Mouse (Mus musculus) liver, embryonic 11.5 days (tissue): ENCODE data around the gene Tesc. TPM values are rescaled to one million over a fixed set of nuclear protein-coding genes. Genes with fewer than 3 reads are reported as not detected.
A peak's percentile ranks its signal among the peaks of the same experiment; 100 is the strongest.

Experiments used
- ATAC-seq: fragments of 200-750 bp; cut with Nextera tagmentation; replicated peaks from 2 replicates; pipeline ENCODE4 v1.8.0; 2017; ENCODE audit warnings: moderate number of reproducible peaks, mild to moderate bottlenecking, moderate TSS enrichment, moderate library complexity; ENCODE audit not compliant: low FRiP score
- DNase-seq: peaks from one replicate; pipeline ENCODE4 v3.0.0-alpha.2; 2017; ENCODE audit warnings: low spot score
- H3K27ac ChIP-seq: fragments of 300-500 bp; sonication (generic); 2 replicates; pipeline ENCODE4 v1.5.1; 2014; ENCODE audit warnings: mild to moderate bottlenecking, low read depth, low read length, control low read depth
- H3K27me3 ChIP-seq: fragments of 300-500 bp; sonication (generic); replicated peaks from 2 replicates; pipeline ENCODE4 v1.6.1; 2014; ENCODE audit warnings: low read length, mixed read lengths; ENCODE audit not compliant: control insufficient read depth, insufficient read depth
- H3K36me3 ChIP-seq: fragments of 300-500 bp; sonication (generic); 2 replicates; pipeline ENCODE4 v1.6.1; 2014; ENCODE audit warnings: mild to moderate bottlenecking, low read length, moderate library complexity, mixed read lengths; ENCODE audit not compliant: control insufficient read depth, insufficient read depth
- H3K4me1 ChIP-seq: fragments of 300-500 bp; sonication (generic); replicated peaks from 2 replicates; pipeline ENCODE4 v1.6.1; 2014; ENCODE audit warnings: low read length, mixed read lengths; ENCODE audit not compliant: control insufficient read depth, insufficient read depth
- H3K4me2 ChIP-seq: fragments of 300-500 bp; sonication (generic); 2 replicates; pipeline ENCODE4 v1.6.1; 2014; ENCODE audit warnings: mild to moderate bottlenecking, control low read depth, moderate library complexity
- H3K4me3 ChIP-seq: fragments of 300-500 bp; sonication (generic); 2 replicates; pipeline ENCODE4 v1.5.1; 2014; ENCODE audit warnings: low read depth, low read length, control low read depth
- H3K9ac ChIP-seq: fragments of 300-500 bp; sonication (generic); 2 replicates; pipeline ENCODE4 v1.6.1; 2014; ENCODE audit warnings: low read depth, low read length, control low read depth
- H3K9me3 ChIP-seq: fragments of 300-500 bp; sonication (generic); 2 replicates; pipeline ENCODE4 v1.6.1; 2016; ENCODE audit warnings: low read length, inconsistent platforms, mixed read lengths; ENCODE audit not compliant: control insufficient read depth
- WGBS: fragments of 180-500 bp; shearing (Covaris S2); extraction: QIAGEN DNeasy Blood & Tissue Kit; methylation state at CpG from one replicate; pipeline ENCODE4 v1.1.7; 2014; 5-methylcytosine and 5-hydroxymethylcytosine counted together
- polyA plus RNA-seq: library from polyadenylated mRNA; unstranded; fragments of >200 nt; fragmentation: Nextera tagmentation; extraction: Ambion mirVana; gene quantifications from 2 replicates; pipeline ENCODE4 v1.2.1, GENCODE M21; 2014

The Tesc gene
- polyA plus RNA-seq, 1 experiment from 2014 or later, result 2.2 TPM

- no peak for DNase-seq
- Histone ChIP-seq H3K9me3 (no peaks in the 10 kb centered on the region), H3K4me3 (no peak overlapping the region), H3K4me1 (peaks cover 24% of the 10 kb centered on the region), H3K4me2 (no peak overlapping the region), H3K9ac (no peak overlapping the region), H3K27ac (no peak overlapping the region), H3K27me3 (peaks cover 46% of the 10 kb centered on the region), H3K36me3 (no peaks in the 10 kb centered on the region)
- ATAC-seq, result no peak
- 25% methylated on average over 5 of the region's 5 CpGs for WGBS
Observed at GRCm38 (mm10) chr5:118031059-118031458, 3.5 kb downstream of the Tesc start.

GRCm38 (mm10) chr5:118031508-118031907, 4.0 kb downstream of the Tesc start:
- ATAC-seq (no peak), DNase-seq (no peak)
- Histone ChIP-seq H3K4me3 (no peak overlapping the region), H3K27me3 (peaks cover 42% of the 10 kb centered on the region), H3K9ac (no peak overlapping the region), H3K4me2 (no peak overlapping the region), H3K4me1 (peaks cover 24% of the 10 kb centered on the region), H3K36me3 (no peaks in the 10 kb centered on the region), H3K9me3 (no peaks in the 10 kb centered on the region), H3K27ac (no peak overlapping the region)
- 60% methylated on average over 4 of the region's 4 CpGs for WGBS

GRCm38 (mm10) chr5:118033328-118033727, 5.8 kb downstream of the Tesc start:
- Histone ChIP-seq H3K27me3 (peaks cover 30% of the 10 kb centered on the region), H3K27ac (no peak overlapping the region), H3K36me3 (no peaks in the 10 kb centered on the region), H3K4me2 (no peak overlapping the region), H3K4me3 (no peak overlapping the region), H3K4me1 (peaks cover 13% of the 10 kb centered on the region), H3K9me3 (no peaks in the 10 kb centered on the region), H3K9ac (no peak overlapping the region)
- ATAC-seq (no peak), DNase-seq (no peak)
- 44% methylated on average over 4 of the region's 4 CpGs for WGBS

- Histone ChIP-seq H3K36me3 (no peaks in the 10 kb centered on the region), H3K4me1 (peaks cover 9% of the 10 kb centered on the region), H3K9me3 (no peaks in the 10 kb centered on the region), H3K4me2 (no peak overlapping the region), H3K4me3 (no peak overlapping the region), H3K9ac (no peak overlapping the region), H3K27me3 (peaks cover 26% of the 10 kb centered on the region), H3K27ac (no peak overlapping the region)
- 58% methylated on average over 6 of the region's 6 CpGs for WGBS
- no peak for DNase-seq
- no peak for ATAC-seq
Observed at GRCm38 (mm10) chr5:118033740-118034139, 6.2 kb downstream of the Tesc start.

- peaks cover 2% of the 10 kb centered on the region; the same call in 1 of the 2 replicates for H3K4me1 ChIP-seq
- no peaks in the 10 kb centered on the region for H3K36me3 ChIP-seq
- WGBS, result 76% methylated on average over 1 of the region's 1 CpGs
- H3K9me3 ChIP-seq, result no peaks in the 10 kb centered on the region
- no peak overlapping the region for H3K27ac ChIP-seq
- no peak for ATAC-seq
- no peak overlapping the region for H3K9ac ChIP-seq
- no peak overlapping the region for H3K4me3 ChIP-seq
- H3K4me2 ChIP-seq, result no peak overlapping the region
- H3K27me3 ChIP-seq, result peaks cover 17% of the 10 kb centered on the region
- DNase-seq, result no peak
Observed at GRCm38 (mm10) chr5:118034632-118035031, 7.1 kb downstream of the Tesc start.

- DNase-seq (no peak), ATAC-seq (no peak)
- Histone ChIP-seq H3K4me2 (no peak overlapping the region), H3K4me1 (peaks cover 2% of the 10 kb centered on the region; the same call in 1 of the 2 replicates), H3K9ac (no peak overlapping the region), H3K27me3 (peaks cover 6% of the 10 kb centered on the region), H3K4me3 (no peak overlapping the region), H3K36me3 (no peaks in the 10 kb centered on the region), H3K9me3 (no peaks in the 10 kb centered on the region), H3K27ac (no peak overlapping the region)
- whole genome bisulfite sequencing, result 52% methylated on average over 3 of the region's 3 CpGs
Observed at GRCm38 (mm10) chr5:118035786-118036185, 8.2 kb downstream of the Tesc start.

GRCm38 (mm10) chr5:118036888-118037797, 9.6 kb downstream of the Tesc start:
- H3K4me1 ChIP-seq, result peaks cover 2% of the 10 kb centered on the region; the same call in 1 of the 2 replicates
- H3K36me3 ChIP-seq, result no peaks in the 10 kb centered on the region
- H3K4me3 ChIP-seq, result no peak overlapping the region
- DNase-seq, result no peak
- WGBS, result 31% methylated on average over 25 of the region's 25 CpGs
- no peak overlapping the region for H3K9ac ChIP-seq
- peaks cover 6% of the 10 kb centered on the region for H3K27me3 ChIP-seq
- no peak for ATAC-seq
- H3K27ac ChIP-seq, result no peak overlapping the region
- peak overlapping the region; percentile 38 for H3K4me2 ChIP-seq
- no peaks in the 10 kb centered on the region for H3K9me3 ChIP-seq

GRCm38 (mm10) chr5:118037798-118038484, 10.4 kb downstream of the Tesc start:
- Histone ChIP-seq H3K9me3 (no peaks in the 10 kb centered on the region), H3K27me3 (peaks cover 6% of the 10 kb centered on the region), H3K9ac (no peak overlapping the region), H3K27ac (no peak overlapping the region), H3K4me1 (peaks cover 2% of the 10 kb centered on the region; the same call in 1 of the 2 replicates), H3K4me2 (peak overlapping the region; percentile 38), H3K36me3 (no peaks in the 10 kb centered on the region), H3K4me3 (no peak overlapping the region)
- WGBS, result 19% methylated on average over 9 of the region's 10 CpGs
- no peak for DNase-seq
- ATAC-seq, result peak; percentile 41; the same call in 1 of the 2 replicates
